Comparison of ENCODE assay signal across 17 mouse cellular contexts in the genomic region with DNA sequence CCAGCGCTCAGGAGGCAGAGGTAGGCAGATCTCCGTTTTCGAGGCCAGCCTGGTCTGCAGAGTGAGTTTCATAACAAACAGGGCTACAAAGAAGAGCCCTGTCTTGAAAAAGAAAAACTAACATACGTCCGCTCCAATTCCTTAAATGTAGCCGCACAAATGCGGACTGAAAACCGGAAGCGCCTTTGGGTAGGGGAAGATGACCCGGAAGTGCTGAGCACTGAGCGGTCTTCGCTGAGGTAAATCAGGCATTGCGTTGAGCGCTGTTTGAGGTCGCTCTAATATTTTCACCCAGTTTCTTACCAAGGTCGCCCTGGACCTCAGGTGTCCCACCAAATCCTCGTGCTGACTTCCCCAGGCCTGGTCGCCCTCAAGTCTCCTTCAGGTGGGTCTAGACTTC. TPM values are rescaled to one million over a fixed set of nuclear protein-coding genes. Genes with fewer than 3 reads are reported as not detected.
A peak's percentile ranks its signal among the peaks of the same experiment; 100 is the strongest.
DNase-seq lines count a peak whose midpoint lies in the region.
"Had no signal": no experiment of that assay in that cellular context is flagged by ENCODE, and none has a peak within 500 bp of the region (broad histone marks: within the 10 kb centered on the region; RNA-seq: fewer than 3 reads in every experiment).

No protein-coding gene starts in this region.

- peak; percentile 8 for DNase-seq in retina, postnatal 1 day
- DNase-seq in retina, embryonic 14.5 days (ENCODE audit: low spot score): no peak
- DNase-seq in ES-CJ7 (ENCODE audit: low read depth, low spot score) (peak; percentile 32), ZHBTc4 (ENCODE audit: low read depth, low spot score) (peak; percentile 30)
- DNase-seq in heart, postnatal 25 days (ENCODE audit: low spot score): no peak
- no peak for DNase-seq in left cerebral cortex, adult 8-10 months (ENCODE audit: low spot score in 2 of 2)
- DNase-seq: adrenal gland, adult 8-10 months; adrenal gland, postnatal 25 days; cerebellum, adult 11-12 months; cerebellum, adult 8-10 months; cerebellum, postnatal 10 days; cerebellum, postnatal 36 days; embryo, embryonic 11 days; gastrocnemius, postnatal 25 days; heart, adult 18-20 months; heart, postnatal 10 days; heart, postnatal 4 days had no signal

- intact Hi-C loops in heart, postnatal 25 days (cut with DNase I): no loop called here

RNA-seq across cellular contexts. Expression of a gene that starts 18.5 kb away (rescaled TPM):
- total RNA-seq in heart, postnatal 25 days (2021): 1 to 10 TPM; 3.9 to 4.2 TPM
- 1 to 10 TPM in 1 of 4 experiments, not detected in 3; 3.3 TPM for total RNA-seq in left cerebral cortex, adult 8-10 months (2022)

RNA-seq across cellular contexts. Expression of a gene that starts 36.4 kb away (rescaled TPM):
- 1 to 10 TPM in 1 of 2 experiments, under 1 TPM in 1; 0.78 to 1.4 TPM for total RNA-seq in heart, postnatal 25 days (2021)
- total RNA-seq in left cerebral cortex, adult 8-10 months (2022): 1 to 10 TPM in 2 of 4 experiments, under 1 TPM in 2; 0.24 to 1.2 (median 0.91) TPM

Comparison
In these comparisons a context has a peak if more than half of its experiments do, and no peak if none do; other contexts are left out.
1. DNase-seq: peak in retina, postnatal 1 day (single experiment), ES-CJ7 (single experiment) and ZHBTc4 (single experiment); none in retina, embryonic 14.5 days (single experiment), heart, postnatal 25 days (single experiment) and left cerebral cortex, adult 8-10 months (0 of 2).